Mouse (Mus musculus) E14TG2a.4 (cell line): ENCODE measurements around the gene Snrpe.

Source experiments
- H3K27me3 ChIP-seq: 2 replicates; pipeline ENCODE4 v1.6.1; 2014; ENCODE audit warnings: low read length, control low read depth; ENCODE audit not compliant: insufficient read depth
- H3K36me3 ChIP-seq: 2 replicates; pipeline ENCODE4 v1.6.1; 2014; ENCODE audit warnings: low read length, control low read depth; ENCODE audit not compliant: insufficient read depth
- H3K4me1 ChIP-seq: replicated peaks from 2 replicates; pipeline ENCODE4 v1.6.1; 2014; ENCODE audit warnings: low read depth, low read length, control low read depth
- H3K4me3 ChIP-seq: replicated peaks from 2 replicates; pipeline ENCODE4 v1.5.1; 2014; ENCODE audit warnings: mild to moderate bottlenecking, low read length
- H3K9me3 ChIP-seq: 2 replicates; pipeline ENCODE4 v1.6.1; 2014; ENCODE audit warnings: low read length, control low read depth
- CTCF ChIP-seq: conservative IDR thresholded peaks from 2 replicates; pipeline ENCODE4 v1.5.1; 2014; ENCODE audit warnings: low read length
- NANOG ChIP-seq: IDR thresholded peaks from 2 replicates; pipeline ENCODE4 v1.6.1; 2014; ENCODE audit warnings: borderline replicate concordance, low read length, mixed read lengths
- POU5F1 ChIP-seq: IDR thresholded peaks from 2 replicates; pipeline ENCODE4 v1.6.1; 2014; ENCODE audit warnings: low read length, borderline replicate concordance

Snrpe gene

GRCm38 (mm10) chr1:133632168-133632567 is 22.1 kb upstream of the Snrpe start:
- no peak overlapping the region for H3K4me3 ChIP-seq

DNA sequence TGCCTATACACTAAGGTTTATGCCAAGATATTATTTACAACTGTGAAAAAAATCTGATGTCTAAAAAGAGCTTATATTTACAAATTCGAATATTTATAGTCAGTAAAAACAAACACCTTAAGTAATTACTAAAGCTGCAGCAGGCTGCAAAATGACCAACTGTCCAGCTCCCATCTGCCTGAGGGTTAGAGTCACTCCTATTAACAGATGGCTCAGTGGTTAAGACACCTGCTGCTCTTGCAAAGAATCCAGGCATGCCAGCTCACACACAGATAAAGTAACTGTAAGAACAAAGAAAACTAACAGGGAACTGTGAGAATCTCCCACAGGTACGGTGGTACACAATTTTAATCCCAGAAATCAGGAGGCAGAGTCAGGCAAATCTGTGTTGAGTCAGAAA is 15.0 kb upstream of the Snrpe start:
- no peaks in the 10 kb centered on the region for H3K9me3 ChIP-seq
- no peak overlapping the region for H3K4me3 ChIP-seq
- TF ChIP-seq CTCF, result no peak
- TF ChIP-seq NANOG, result no peak
- TF ChIP-seq POU5F1, result no peak
- peaks cover 98% of the 10 kb centered on the region for H3K36me3 ChIP-seq
- H3K27me3 ChIP-seq, result no peaks in the 10 kb centered on the region
- H3K4me1 ChIP-seq, result peaks cover 6% of the 10 kb centered on the region

More at GRCm38 (mm10) chr1:133632168-133632567, 22.1 kb upstream of the Snrpe start:
- TF ChIP-seq CTCF (no peak), NANOG (no peak), POU5F1 (no peak)
- Histone ChIP-seq H3K4me1 (peaks cover 6% of the 10 kb centered on the region; the same call in 1 of the 2 replicates), H3K9me3 (no peaks in the 10 kb centered on the region), H3K36me3 (peaks cover 99% of the 10 kb centered on the region), H3K27me3 (no peaks in the 10 kb centered on the region)

DNA sequence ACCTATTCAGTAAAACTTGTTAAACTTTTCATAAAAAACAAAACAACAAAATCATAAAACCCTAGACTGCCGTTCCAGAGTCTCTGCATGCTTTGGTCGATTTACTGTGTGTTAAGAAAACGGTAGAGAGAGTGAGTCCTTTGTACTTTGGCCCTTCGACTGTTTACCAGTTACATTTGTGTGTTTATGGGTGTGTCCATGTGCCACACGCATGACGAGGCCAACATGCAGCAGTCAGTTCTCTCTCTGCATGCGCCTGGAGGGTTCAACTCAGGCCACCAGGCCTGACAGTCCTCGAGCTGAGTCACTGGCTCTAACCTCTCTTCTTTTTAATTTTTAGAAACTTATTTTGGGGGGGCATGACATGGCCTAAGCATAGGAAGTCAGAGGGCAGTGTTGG is 8.2 kb upstream of the Snrpe start:
- H3K4me3 ChIP-seq, result no peak overlapping the region
- peaks cover 58% of the 10 kb centered on the region for H3K36me3 ChIP-seq
- H3K27me3 ChIP-seq, result no peaks in the 10 kb centered on the region
- H3K4me1 ChIP-seq, result no peaks in the 10 kb centered on the region; the same call in none of the 2 replicates
- H3K9me3 ChIP-seq, result no peaks in the 10 kb centered on the region
- no peak for TF ChIP-seq POU5F1
- no peak for TF ChIP-seq NANOG
- no peak for TF ChIP-seq CTCF

DNA sequence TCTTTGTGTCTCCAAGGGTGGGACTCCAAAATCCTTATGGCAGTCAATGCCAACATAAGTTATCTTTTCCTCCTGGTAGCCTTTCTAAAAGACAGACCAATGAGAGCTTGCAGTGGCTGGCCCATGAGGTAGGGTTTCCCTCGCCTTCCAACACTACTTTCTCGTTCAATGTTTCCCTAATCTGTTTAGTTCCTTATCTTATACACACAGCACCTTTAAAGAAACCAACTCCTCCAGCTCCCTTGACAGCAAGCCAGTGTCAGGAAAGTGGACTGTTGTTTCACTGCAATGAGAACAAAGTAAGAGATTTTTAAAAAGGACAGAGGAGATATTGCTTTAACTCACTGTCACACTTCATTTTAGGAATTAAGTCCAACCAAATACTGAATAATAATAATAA is 7.8 kb upstream of the Snrpe start:
- H3K4me3 ChIP-seq, result no peak overlapping the region
- peaks cover 54% of the 10 kb centered on the region for H3K36me3 ChIP-seq
- no peaks in the 10 kb centered on the region for H3K9me3 ChIP-seq
- H3K27me3 ChIP-seq, result no peaks in the 10 kb centered on the region
- no peaks in the 10 kb centered on the region; the same call in none of the 2 replicates for H3K4me1 ChIP-seq
- no peak for TF ChIP-seq CTCF
- no peak for TF ChIP-seq NANOG
- no peak for TF ChIP-seq POU5F1

GRCm38 (mm10) chr1:133613817-133614216 is 3.7 kb upstream of the Snrpe start:
- TF ChIP-seq CTCF (peak; percentile 82), NANOG (no peak)
- peaks cover 17% of the 10 kb centered on the region for H3K36me3 ChIP-seq
- H3K4me1 ChIP-seq, result peaks cover 12% of the 10 kb centered on the region
- no peak overlapping the region for H3K4me3 ChIP-seq
- H3K9me3 ChIP-seq, result no peaks in the 10 kb centered on the region
- no peaks in the 10 kb centered on the region for H3K27me3 ChIP-seq

DNA sequence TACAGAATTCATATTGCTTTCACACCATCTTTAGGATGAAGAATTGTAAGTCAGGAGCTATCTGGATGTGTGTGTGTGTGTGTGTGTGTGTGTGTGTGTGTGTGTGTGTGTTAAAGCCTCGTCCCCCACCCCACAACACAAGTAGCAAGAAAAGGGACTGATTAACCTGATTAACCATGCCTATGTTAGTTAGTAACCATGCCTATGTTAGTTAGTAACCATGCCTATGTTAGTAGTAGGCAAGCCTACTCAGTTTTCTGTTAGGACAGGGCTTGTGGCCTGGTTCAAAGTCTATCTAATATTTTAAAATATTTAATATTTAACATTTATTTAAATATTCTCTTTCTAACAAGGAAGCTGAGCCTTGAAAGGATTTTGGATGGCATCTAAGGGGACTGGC is 1.3 kb upstream of the Snrpe start:
- no peak for TF ChIP-seq POU5F1
- no peak for TF ChIP-seq NANOG
- TF ChIP-seq CTCF, result no peak
- no peak overlapping the region for H3K4me3 ChIP-seq
- peaks cover 34% of the 10 kb centered on the region for H3K4me1 ChIP-seq

GRCm38 (mm10) chr1:133610601-133611000 is 510 bp upstream of the Snrpe start:
- TF ChIP-seq POU5F1 (no peak), CTCF (no peak)
- Histone ChIP-seq H3K4me3 (0 out of 2 replicates have a peak overlapping the region, but pooled peaks have one; percentile 98), H3K27me3 (no peaks in the 10 kb centered on the region), H3K9me3 (no peaks in the 10 kb centered on the region), H3K4me1 (peaks cover 34% of the 10 kb centered on the region), H3K36me3 (peaks cover 31% of the 10 kb centered on the region)

More for the DNA sequence above, 1.3 kb upstream of the Snrpe start:
- H3K9me3 ChIP-seq, result no peaks in the 10 kb centered on the region
- no peaks in the 10 kb centered on the region for H3K27me3 ChIP-seq
- H3K36me3 ChIP-seq, result peaks cover 29% of the 10 kb centered on the region

GRCm38 (mm10) chr1:133603174-133603573 is 6.9 kb downstream of the Snrpe start:
- peaks cover 94% of the 10 kb centered on the region for H3K36me3 ChIP-seq
- peaks cover 30% of the 10 kb centered on the region for H3K4me1 ChIP-seq
- TF ChIP-seq CTCF (no peak), NANOG (no peak), POU5F1 (no peak)
- no peaks in the 10 kb centered on the region for H3K27me3 ChIP-seq
- H3K4me3 ChIP-seq, result no peak overlapping the region
- no peaks in the 10 kb centered on the region for H3K9me3 ChIP-seq

GRCm38 (mm10) chr1:133596298-133597007 is 13.6 kb downstream of the Snrpe start:
- H3K27me3 ChIP-seq, result no peaks in the 10 kb centered on the region
- peaks cover 32% of the 10 kb centered on the region for H3K36me3 ChIP-seq
- peaks cover 20% of the 10 kb centered on the region for H3K4me1 ChIP-seq
- no peaks in the 10 kb centered on the region for H3K9me3 ChIP-seq
- TF ChIP-seq POU5F1, result no peak
- TF ChIP-seq NANOG, result no peak
- TF ChIP-seq CTCF, result no peak
- H3K4me3 ChIP-seq, result no peak overlapping the region
